Mouse (Mus musculus) ES-E14 (cell line): ENCODE data around the gene Ddc.

Experiments used
- CHD2 ChIP-seq: IDR thresholded peaks from 2 replicates; pipeline ENCODE4 v1.6.1; 2014; ENCODE audit warnings: mild to moderate bottlenecking, low read depth, low read length, inconsistent platforms
- MAFK ChIP-seq: IDR thresholded peaks from 2 replicates; pipeline ENCODE4 v1.6.1; 2014; ENCODE audit warnings: mild to moderate bottlenecking, low read depth, low read length, inconsistent platforms; ENCODE audit not compliant: insufficient read depth
- ZC3H11A ChIP-seq: IDR thresholded peaks from 2 replicates; pipeline ENCODE4 v1.6.1; 2012; ENCODE audit warnings: low read depth, mild to moderate bottlenecking, inconsistent platforms, low read length, borderline replicate concordance
- ZNF384 ChIP-seq: IDR thresholded peaks from 2 replicates; pipeline ENCODE4 v1.6.1; 2012; ENCODE audit warnings: low read depth, low read length, inconsistent platforms

DNA sequence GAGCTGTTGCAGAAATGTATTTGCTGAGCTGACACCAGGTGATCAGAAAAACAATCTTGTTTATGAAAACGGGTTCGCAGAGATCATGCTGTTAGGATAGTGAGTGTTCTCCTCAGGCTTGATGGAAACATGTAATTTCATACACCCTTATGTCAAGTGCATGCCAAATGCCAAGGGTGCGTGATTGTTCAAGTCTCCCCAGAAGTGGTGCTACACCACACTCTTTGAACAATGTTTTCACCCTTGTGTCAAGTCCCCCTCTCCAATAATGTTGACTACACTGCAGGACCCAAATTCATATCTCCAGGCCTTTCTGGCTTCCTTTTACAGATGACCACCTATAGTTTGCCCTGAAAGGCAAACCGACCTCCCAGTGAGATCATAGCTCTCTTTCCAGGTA is 49.5 kb downstream of the Ddc start:
- TF ChIP-seq CHD2 (no peak), MAFK (no peak), ZNF384 (no peak), ZC3H11A (no peak)
